Mouse (Mus musculus): ENCODE results near the gene Cntrob. TPM values are rescaled to one million over a fixed set of nuclear protein-coding genes. Genes with fewer than 3 reads are reported as not detected.

The Cntrob gene
- polyA plus RNA-seq, 1 experiment from 2014 or later: 8.6 TPM

Other genes starting within 250 kb of the Cntrob start
- 81.5 and 93.9 TPM in 2 replicates for gene Vamp2, start 235.3 kb downstream of the Cntrob start, polyA plus RNA-seq (2014; fragmentation: Nextera tagmentation; extraction: Ambion mirVana)
- gene Per1, start 228.6 kb downstream of the Cntrob start, polyA plus RNA-seq (2014; fragmentation: Nextera tagmentation; extraction: Ambion mirVana): 16.0 and 17.8 TPM in 2 replicates
- 0.43 and 0.47 TPM in 2 replicates for gene Hes7, start 203.4 kb downstream of the Cntrob start, polyA plus RNA-seq (2014; fragmentation: Nextera tagmentation; extraction: Ambion mirVana)
- 0.28 and 1.2 TPM in 2 replicates for gene 9130213A22Rik, start 201.2 kb downstream of the Cntrob start, polyA plus RNA-seq (2014; fragmentation: Nextera tagmentation; extraction: Ambion mirVana)
- gene Aloxe3, start 197.9 kb downstream of the Cntrob start, polyA plus RNA-seq (2014; fragmentation: Nextera tagmentation; extraction: Ambion mirVana): 0.09 and 0.15 TPM in 2 replicates
- gene Alox12b, start 166.8 kb downstream of the Cntrob start, polyA plus RNA-seq (2014; fragmentation: Nextera tagmentation; extraction: Ambion mirVana): not detected in 2 replicates
- 1.3 and 2.7 TPM in 2 replicates for gene Alox8, start 125.9 kb downstream of the Cntrob start, polyA plus RNA-seq (2014; fragmentation: Nextera tagmentation; extraction: Ambion mirVana)
- gene Gucy2e, start 86.7 kb downstream of the Cntrob start, polyA plus RNA-seq (2014; fragmentation: Nextera tagmentation; extraction: Ambion mirVana): 0.08 and 0.12 TPM in 2 replicates
- 181 and 195 TPM in 2 replicates for gene Trappc1, start 205 bp upstream of the Cntrob start, polyA plus RNA-seq (2014; fragmentation: Nextera tagmentation; extraction: Ambion mirVana)
- 0.62 and 0.84 TPM in 2 replicates for gene Kcnab3, start 2.5 kb upstream of the Cntrob start, polyA plus RNA-seq (2014; fragmentation: Nextera tagmentation; extraction: Ambion mirVana)
- 6.6 and 7.3 TPM in 2 replicates for gene Rnf227, start 16.7 kb upstream of the Cntrob start, polyA plus RNA-seq (2014; fragmentation: Nextera tagmentation; extraction: Ambion mirVana)
- 16.5 TPM in 2 replicates for gene Chd3, start 45.6 kb upstream of the Cntrob start, polyA plus RNA-seq (2014; fragmentation: Nextera tagmentation; extraction: Ambion mirVana)
- 158 and 174 TPM in 2 replicates for gene Naa38, start 71.7 kb upstream of the Cntrob start, polyA plus RNA-seq (2014; fragmentation: Nextera tagmentation; extraction: Ambion mirVana)
- 19.9 and 22.1 TPM in 2 replicates for gene Cyb5d1, start 71.9 kb upstream of the Cntrob start, polyA plus RNA-seq (2014; fragmentation: Nextera tagmentation; extraction: Ambion mirVana)
- gene Tmem88, start 74.5 kb upstream of the Cntrob start, polyA plus RNA-seq (2014; fragmentation: Nextera tagmentation; extraction: Ambion mirVana): 43.1 and 46.7 TPM in 2 replicates
- 18.0 and 22.0 TPM in 2 replicates for gene Kdm6b, start 89.9 kb upstream of the Cntrob start, polyA plus RNA-seq (2014; fragmentation: Nextera tagmentation; extraction: Ambion mirVana)
- 0.13 and 0.36 TPM in 2 replicates for gene Dnah2, start 225.3 kb upstream of the Cntrob start, polyA plus RNA-seq (2014; fragmentation: Nextera tagmentation; extraction: Ambion mirVana)
- gene Efnb3, start 236.4 kb upstream of the Cntrob start, polyA plus RNA-seq (2014; fragmentation: Nextera tagmentation; extraction: Ambion mirVana): 14.2 and 20.4 TPM in 2 replicates